Mouse (Mus musculus): ENCODE results near the gene Rgl2. TPM values are rescaled to one million over a fixed set of nuclear protein-coding genes. Genes with fewer than 3 reads are reported as not detected.

The Rgl2 gene
- polyA plus RNA-seq, 1 experiment, result 272 TPM

- H3K4me3 ChIP-seq (replicated peaks; ENCODE audit: extremely low read depth, low read depth, low read length), result no peak overlapping the region
- peaks cover 5% of the 10 kb centered on the region for H3K4me1 ChIP-seq (ENCODE audit: control insufficient read depth, insufficient read depth, low read length)
- 69% methylated on average over 13 of the region's 13 CpGs for WGBS
- DNase-seq, result no peak
- TF ChIP-seq CTCF (IDR thresholded peaks at IDR 0.05; ENCODE audit: insufficient read depth, low read length) (no peak), POLR2A (IDR thresholded peaks at IDR 0.05; ENCODE audit: borderline replicate concordance, extremely low read depth, low read depth, low read length) (no peak)
These were observed 14.4 kb upstream of the Rgl2 start for GRCm38 (mm10) chr17:33914969-33915391.

- peak; percentile 90 for DNase-seq
- TF ChIP-seq POLR2A (IDR thresholded peaks at IDR 0.05; ENCODE audit: borderline replicate concordance, extremely low read depth, low read depth, low read length), result peak; percentile 49; the same call in 1 of the 2 replicates
- TF ChIP-seq CTCF (IDR thresholded peaks at IDR 0.05; ENCODE audit: insufficient read depth, low read length), result no peak
- H3K4me1 ChIP-seq (ENCODE audit: control insufficient read depth, insufficient read depth, low read length), result peaks cover 5% of the 10 kb centered on the region
- H3K4me3 ChIP-seq (replicated peaks; ENCODE audit: extremely low read depth, low read depth, low read length), result peak within 1 kb of the TSS; percentile 62
- WGBS, result under 1% methylated on average over 32 of the region's 34 CpGs
These were observed 13.6 kb upstream of the Rgl2 start, which contains the start of the genes Tapbp and Zbtb22 for GRCm38 (mm10) chr17:33915671-33916250. TSS of gene Tapbp (plus strand) at chr17:33915899. TSS of gene Zbtb22 (plus strand) at chr17:33915904.

- 2% methylated on average over 16 of the region's 20 CpGs for WGBS
- DNase-seq, result peak; percentile 53
- H3K4me1 ChIP-seq (ENCODE audit: control insufficient read depth, insufficient read depth, low read length), result peaks cover 9% of the 10 kb centered on the region
- TF ChIP-seq POLR2A (IDR thresholded peaks at IDR 0.05; ENCODE audit: borderline replicate concordance, extremely low read depth, low read depth, low read length) (no peak), CTCF (IDR thresholded peaks at IDR 0.05; ENCODE audit: insufficient read depth, low read length) (no peak)
- H3K4me3 ChIP-seq (replicated peaks; ENCODE audit: extremely low read depth, low read depth, low read length), result peak overlapping the region; percentile 62
These were observed 13.0 kb upstream of the Rgl2 start for GRCm38 (mm10) chr17:33916294-33916693.

GRCm38 (mm10) chr17:33916847-33917655 is 12.3 kb upstream of the Rgl2 start:
- H3K4me3 ChIP-seq (replicated peaks; ENCODE audit: extremely low read depth, low read depth, low read length), result no peak overlapping the region
- WGBS, result 80% methylated on average over 31 of the region's 31 CpGs
- no peak for TF ChIP-seq CTCF (IDR thresholded peaks at IDR 0.05; ENCODE audit: insufficient read depth, low read length)

GRCm38 (mm10) chr17:33917656-33918292 is 11.6 kb upstream of the Rgl2 start:
- WGBS, result 79% methylated on average over 18 of the region's 18 CpGs
- no peak overlapping the region for H3K4me3 ChIP-seq (replicated peaks; ENCODE audit: extremely low read depth, low read depth, low read length)
- DNase-seq, result no peak
- peaks cover 12% of the 10 kb centered on the region for H3K4me1 ChIP-seq (ENCODE audit: control insufficient read depth, insufficient read depth, low read length)
- no peak for TF ChIP-seq POLR2A (IDR thresholded peaks at IDR 0.05; ENCODE audit: borderline replicate concordance, extremely low read depth, low read depth, low read length)
- TF ChIP-seq CTCF (IDR thresholded peaks at IDR 0.05; ENCODE audit: insufficient read depth, low read length), result no peak

More at GRCm38 (mm10) chr17:33916847-33917655, 12.3 kb upstream of the Rgl2 start:
- no peak for DNase-seq
- peaks cover 12% of the 10 kb centered on the region for H3K4me1 ChIP-seq (ENCODE audit: control insufficient read depth, insufficient read depth, low read length)

- WGBS, result 52% methylated on average over 37 of the region's 37 CpGs
- Histone ChIP-seq H3K4me3 (replicated peaks; ENCODE audit: extremely low read depth, low read depth, low read length) (peak overlapping the region; percentile 94), H3K4me1 (ENCODE audit: control insufficient read depth, insufficient read depth, low read length) (peaks cover 12% of the 10 kb centered on the region)
- no peak for DNase-seq
- TF ChIP-seq POLR2A (IDR thresholded peaks at IDR 0.05; ENCODE audit: borderline replicate concordance, extremely low read depth, low read depth, low read length), result no peak
These were observed 10.8 kb upstream of the Rgl2 start for GRCm38 (mm10) chr17:33918293-33919203.

- Histone ChIP-seq H3K4me1 (ENCODE audit: control insufficient read depth, insufficient read depth, low read length) (peaks cover 12% of the 10 kb centered on the region), H3K4me3 (replicated peaks; ENCODE audit: extremely low read depth, low read depth, low read length) (peak overlapping the region; percentile 94)
- under 1% methylated on average over 52 of the region's 52 CpGs for WGBS
- peak; percentile 87 for DNase-seq
- peak; percentile 14; the same call in 1 of the 2 replicates for TF ChIP-seq CTCF (IDR thresholded peaks at IDR 0.05; ENCODE audit: insufficient read depth, low read length)
- peak; percentile 80; the same call in 1 of the 2 replicates for TF ChIP-seq POLR2A (IDR thresholded peaks at IDR 0.05; ENCODE audit: borderline replicate concordance, extremely low read depth, low read depth, low read length)
These were observed 9.7 kb upstream of the Rgl2 start for GRCm38 (mm10) chr17:33919351-33920281.
